Mouse (Mus musculus) kidney, adult 9 months (tissue): ENCODE results near the gene Rps19.
"Not testable (repeated sequence)": the region's sequence is repeated elsewhere in the genome, so short reads cannot be mapped to it uniquely, and the experiment has no call there.

Source experiments
- DNase-seq: peaks from one replicate; pipeline ENCODE4 v3.0.0; 2022

Rps19 gene

GRCm38 (mm10) chr7:24877588-24877987 lies 6.6 kb upstream of the Rps19 start:
- no peak for DNase-seq

GRCm38 (mm10) chr7:24879620-24880019 lies 4.6 kb upstream of the Rps19 start:
- DNase-seq: no peak

GRCm38 (mm10) chr7:24882416-24883199 lies 1.6 kb upstream of the Rps19 start:
- DNase-seq: no peak

DNA sequence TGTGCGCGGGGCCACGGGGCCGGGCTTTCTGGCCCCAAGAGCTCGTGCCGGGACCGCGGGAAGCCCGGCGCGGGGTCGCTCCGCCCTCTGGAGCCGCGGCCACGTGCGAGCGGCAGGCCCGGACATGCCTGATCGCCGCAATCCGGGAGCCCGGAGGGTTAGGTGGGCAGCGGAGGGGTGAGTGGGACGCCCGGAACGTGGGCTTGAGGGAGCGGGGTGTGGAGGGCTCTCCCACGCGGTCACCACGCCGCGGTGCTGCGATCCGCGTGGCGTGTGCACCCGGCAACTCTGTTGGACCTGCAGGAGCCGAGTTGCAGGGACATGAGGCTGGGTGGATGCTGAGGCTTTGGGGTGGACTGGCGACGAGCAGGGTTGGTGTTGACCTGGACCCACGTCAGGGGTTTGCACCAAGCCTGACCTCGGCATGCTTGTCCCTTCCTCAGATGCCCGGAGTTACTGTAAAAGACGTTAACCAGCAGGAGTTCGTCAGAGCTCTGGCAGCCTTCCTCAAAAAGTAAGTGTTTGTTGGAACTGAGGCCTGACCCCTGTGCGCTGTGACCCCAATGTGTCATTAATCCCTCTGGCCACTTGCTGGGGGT lies 621 bp downstream of the Rps19 start:
- DNase-seq: peak; percentile 49

- no peak for DNase-seq
Observed at GRCm38 (mm10) chr7:24885468-24886307, 1.5 kb downstream of the Rps19 start.

GRCm38 (mm10) chr7:24886308-24886633 lies 2.1 kb downstream of the Rps19 start:
- peak; percentile 63 for DNase-seq

- DNase-seq: no peak
Observed at GRCm38 (mm10) chr7:24887096-24887495, 2.9 kb downstream of the Rps19 start.

DNA sequence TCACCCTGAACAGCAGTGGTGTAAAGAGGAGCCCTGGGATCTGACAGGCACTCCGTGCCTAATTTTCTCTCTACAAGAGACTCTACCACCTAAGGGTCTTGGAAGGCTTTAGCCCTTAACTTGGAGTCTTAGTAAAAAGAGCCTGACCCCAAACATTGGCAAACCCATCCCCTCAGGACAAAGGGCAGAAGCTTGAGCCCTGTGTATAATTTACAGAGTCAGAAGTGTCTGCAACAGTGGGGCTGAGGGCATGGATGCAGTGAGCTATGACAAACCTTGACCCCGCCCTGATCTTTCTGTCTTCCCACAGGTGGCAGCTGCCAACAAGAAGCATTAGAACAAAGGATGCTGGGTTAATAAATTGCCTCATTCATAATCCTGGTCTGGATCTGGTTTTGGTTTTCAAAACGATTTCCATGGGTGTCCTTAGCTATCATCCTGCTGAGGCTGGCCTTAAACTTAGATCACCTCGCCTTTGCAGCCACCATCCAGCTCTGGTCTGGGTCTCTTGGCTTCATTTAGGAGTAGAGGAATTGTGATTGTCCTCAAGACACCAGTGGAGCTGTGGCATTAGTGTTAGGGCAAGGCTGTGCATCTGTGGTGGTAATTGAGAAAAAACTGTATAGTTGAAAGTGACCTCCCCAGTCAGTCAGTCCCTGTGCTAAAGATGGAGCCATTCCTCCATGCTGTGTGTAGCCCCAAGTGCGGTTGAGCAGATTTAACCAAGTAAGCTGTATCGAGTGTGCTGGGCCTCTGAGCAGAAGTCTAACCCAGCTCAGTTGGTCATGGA lies 5.5 kb downstream of the Rps19 start:
- DNase-seq: peak; percentile 94

- peak; percentile 82 for DNase-seq
Observed at GRCm38 (mm10) chr7:24890281-24891216, 6.4 kb downstream of the Rps19 start.

DNA sequence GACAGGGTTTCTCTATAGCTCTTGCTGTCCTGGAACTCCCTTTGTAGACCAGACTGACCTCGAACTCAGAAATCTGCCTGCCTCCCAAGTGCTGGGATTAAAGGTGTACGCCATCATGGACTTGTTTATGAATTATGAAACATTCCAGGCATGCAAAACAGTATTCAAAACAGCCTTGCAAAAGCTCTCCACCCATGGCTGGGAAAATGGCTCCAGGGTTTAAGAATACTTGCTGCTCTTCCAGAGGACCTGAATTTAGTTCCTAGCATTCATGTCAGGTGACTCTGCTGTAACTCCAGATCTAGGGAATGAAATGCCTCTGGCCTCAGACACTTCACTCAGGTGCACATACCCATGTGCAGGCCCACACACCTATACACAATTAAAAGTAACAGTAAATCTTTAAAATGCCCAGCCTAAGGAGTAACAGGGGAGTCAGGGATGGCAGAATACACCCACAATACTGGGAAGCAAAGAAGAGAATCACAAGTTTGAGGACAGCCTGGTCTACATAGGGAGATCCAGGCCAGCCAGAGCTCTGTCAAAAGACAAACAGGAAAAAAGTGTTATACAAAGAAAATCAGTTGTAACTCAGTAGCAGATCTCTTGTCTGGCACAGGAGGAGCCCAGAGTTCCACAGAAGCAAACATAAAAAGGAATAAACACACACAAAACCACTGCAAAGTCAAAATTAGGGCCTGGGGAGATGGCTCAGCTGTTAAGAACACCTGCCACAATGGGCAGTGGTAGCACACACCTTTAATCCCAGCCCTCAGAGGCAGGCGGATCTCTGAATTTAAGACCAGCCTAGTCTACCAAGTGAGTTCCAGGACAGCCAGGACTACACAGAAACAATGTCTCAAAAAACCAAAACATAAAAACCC lies 7.3 kb downstream of the Rps19 start:
- DNase-seq: no peak

GRCm38 (mm10) chr7:24892125-24892583 lies 8.0 kb downstream of the Rps19 start:
- no peak for DNase-seq

GRCm38 (mm10) chr7:24895749-24896148 lies 11.6 kb downstream of the Rps19 start:
- DNase-seq: not testable (repeated sequence)

DNA sequence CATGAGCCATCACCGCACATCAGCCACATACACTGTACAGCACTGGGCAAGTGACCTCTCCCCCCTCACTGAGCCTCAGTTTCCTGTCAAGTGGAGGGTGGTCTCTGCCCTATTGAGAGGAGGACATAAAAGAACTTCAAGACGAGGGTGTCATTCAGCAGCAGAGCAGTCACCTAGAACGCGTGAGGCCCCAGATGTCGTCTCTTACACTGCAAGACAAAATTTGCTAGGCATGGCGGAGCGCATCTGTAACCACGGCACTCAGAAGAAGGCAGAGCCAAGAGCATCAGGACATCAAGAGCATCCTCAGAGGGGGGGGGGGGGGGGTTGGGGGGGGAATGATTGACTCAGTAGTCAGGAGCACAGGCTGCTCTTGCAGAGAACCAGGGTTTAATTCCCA lies 12.1 kb downstream of the Rps19 start:
- no peak for DNase-seq

DNA sequence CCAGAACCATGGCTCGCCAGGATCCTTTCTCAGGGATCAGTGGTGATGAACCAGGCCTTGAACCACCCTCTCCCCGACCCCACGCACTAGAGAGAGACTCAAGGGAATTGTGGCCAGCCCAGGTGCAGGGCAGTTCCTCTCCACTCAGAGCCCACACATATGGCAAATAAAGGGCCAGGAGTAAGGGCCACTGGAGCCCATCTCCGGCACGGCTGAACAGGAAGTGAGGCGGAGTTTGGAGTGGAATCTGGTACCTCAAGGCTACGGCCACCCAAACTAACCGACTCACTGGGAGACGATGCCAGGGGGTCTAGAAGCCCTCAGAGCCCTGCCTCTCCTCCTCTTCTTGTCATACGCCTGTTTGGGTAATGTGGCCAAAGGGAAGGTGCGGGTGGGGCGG lies 13.1 kb downstream of the Rps19 start, which contains the start of gene Cd79a:
TSS of gene Cd79a (plus strand) at position 158 of the 400 bp plus-strand sequence.
- no peak for DNase-seq

- no peak for DNase-seq
Observed at GRCm38 (mm10) chr7:24897959-24898358, 13.8 kb downstream of the Rps19 start.

DNA sequence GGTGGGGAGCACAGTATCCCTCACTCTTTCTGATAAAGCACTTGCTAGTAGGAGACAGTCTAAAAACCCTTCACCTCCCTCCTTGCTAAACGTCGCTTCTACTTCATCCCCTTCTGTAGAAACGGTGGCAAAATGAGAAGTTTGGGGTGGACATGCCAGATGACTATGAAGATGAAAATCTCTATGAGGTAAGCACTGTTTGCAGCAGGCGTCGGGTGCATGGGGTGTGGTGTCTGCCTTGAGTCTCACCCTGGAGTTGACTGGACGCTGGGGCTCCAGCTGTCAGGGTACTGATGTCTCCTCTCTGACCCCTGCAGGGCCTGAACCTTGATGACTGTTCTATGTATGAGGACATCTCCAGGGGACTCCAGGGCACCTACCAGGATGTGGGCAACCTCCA lies 16.9 kb downstream of the Rps19 start:
- no peak for DNase-seq

- no peak for DNase-seq
Observed at GRCm38 (mm10) chr7:24901842-24902241, 17.7 kb downstream of the Rps19 start.

GRCm38 (mm10) chr7:24902264-24902629 lies 18.1 kb downstream of the Rps19 start:
- no peak for DNase-seq

DNA sequence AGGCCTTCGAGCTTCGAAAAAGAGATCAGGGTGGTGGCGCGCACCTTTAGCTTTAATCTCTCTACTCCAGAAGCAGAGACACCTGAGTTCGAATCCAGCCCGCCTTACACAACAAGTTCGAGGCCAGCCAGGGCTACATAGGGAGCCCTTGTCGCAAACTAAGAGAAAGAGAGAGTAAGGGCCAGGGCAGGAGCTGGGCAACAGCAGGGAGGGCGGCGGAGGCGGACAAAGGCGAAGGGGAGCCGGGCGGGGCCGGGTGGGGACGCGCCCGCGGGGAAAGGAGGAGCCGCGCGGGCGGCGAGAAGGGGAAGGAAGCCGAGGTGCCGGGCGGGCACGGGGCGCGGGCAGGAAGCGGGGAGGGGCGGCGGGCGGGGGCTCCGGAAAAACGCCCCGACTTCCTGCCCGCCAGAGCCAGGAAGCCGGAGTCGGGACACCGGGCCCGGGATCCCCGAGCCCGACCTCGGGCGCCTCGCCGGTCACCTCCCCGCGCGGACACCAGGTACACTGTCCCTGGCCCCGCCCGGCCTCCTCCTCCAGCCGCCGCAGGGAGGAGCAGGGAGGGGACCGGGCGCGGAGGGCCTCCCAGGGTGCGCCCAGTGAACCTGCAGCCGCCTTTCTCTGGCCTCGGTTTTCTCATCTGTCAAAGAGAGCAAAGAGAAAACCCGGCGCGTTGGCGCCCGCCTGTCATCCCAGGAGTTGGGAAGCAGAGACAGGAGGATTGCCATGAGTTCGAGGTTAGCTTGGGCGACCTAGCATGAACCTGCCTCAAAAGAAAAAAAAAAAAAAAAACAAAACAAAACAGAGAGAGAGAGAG lies 18.7 kb downstream of the Rps19 start, which contains the start of gene Arhgef1:
TSS of gene Arhgef1 (plus strand) at position 283 of the 814 bp plus-strand sequence.
- DNase-seq: peak; percentile 76

DNA sequence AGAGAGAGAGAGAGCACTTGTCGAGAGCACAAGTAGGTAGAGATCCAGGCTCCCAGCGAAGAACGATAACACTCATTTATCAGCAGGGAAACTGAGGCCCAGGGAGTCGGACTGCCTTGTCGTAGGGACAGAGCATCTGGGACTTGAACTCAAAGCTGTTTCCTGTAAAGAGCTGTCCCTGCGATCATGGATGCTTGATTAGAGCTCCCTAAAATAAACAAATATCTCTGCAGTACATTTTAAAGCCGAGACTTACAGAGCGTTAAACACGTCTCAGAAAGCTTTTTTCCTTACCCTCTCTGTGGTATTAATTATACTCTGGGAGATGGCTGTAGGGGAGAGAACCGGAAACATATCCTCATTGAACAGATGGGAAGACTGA lies 19.3 kb downstream of the Rps19 start:
- DNase-seq: no peak
